Mouse (Mus musculus) thymus, postnatal 14 days (tissue): Measurements from ENCODE around the gene Fn1.

Experiments used
- DNase-seq: peaks from one replicate; pipeline ENCODE4 v3.0.0; 2021

Gene Fn1

DNA sequence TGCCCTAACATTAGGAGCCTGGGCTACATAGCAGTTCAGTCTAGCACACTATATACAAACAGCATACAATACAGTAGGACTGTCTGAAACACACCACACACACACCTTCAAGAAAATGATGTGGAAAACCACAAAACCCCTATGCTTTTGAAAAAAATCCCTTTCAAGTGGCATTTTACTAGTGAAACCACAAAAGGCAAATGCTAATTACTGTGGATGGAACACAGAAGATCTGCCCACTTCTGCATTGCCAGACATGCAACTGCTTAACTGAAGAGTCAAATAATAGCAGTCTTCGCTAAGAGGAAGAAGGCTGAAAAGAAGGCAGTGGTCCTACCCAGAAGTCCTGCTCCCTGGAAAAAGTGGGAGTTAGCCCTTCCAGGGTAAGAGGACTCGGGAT lies 58.7 kb downstream of the Fn1 start:
- DNase-seq, result no peak

DNA sequence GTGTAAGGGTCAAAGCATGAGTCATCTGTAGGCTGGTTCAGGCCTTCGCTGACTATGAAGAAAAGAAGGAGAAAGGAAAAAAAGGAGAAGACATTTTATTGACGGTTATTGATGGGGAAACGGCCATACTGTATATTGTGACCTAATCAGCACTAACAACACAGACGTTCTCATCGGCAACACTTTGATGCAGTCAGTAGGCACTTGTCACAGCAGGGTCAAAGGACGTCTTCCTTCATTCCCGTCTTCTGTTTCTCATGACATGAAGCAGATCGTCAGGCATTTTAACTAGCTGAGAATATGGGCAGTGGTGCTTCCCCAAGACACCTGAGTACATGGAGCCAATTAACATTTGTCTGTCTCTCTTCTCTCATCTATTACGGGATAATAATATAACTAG lies 59.8 kb downstream of the Fn1 start:
- DNase-seq, result no peak

DNA sequence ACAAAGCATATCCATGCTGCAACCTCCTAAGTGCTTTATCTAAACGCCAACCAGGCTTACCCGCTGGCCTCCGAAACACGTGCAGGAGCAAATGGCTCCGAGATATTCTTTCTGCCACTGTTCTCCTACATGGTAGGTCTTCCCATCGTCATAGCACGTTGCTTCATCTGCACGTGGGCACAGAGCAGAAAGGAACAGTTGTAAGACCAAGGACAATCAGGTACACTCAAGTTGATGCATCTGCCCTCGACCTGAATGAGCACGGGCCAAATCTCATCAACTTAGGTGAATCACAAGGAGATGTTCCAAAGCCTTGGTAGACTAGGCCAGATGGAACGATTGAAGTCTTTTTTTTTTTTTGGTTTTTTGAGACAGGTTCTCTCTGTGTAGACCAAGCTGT lies 63.0 kb downstream of the Fn1 start:
- DNase-seq, result no peak

DNA sequence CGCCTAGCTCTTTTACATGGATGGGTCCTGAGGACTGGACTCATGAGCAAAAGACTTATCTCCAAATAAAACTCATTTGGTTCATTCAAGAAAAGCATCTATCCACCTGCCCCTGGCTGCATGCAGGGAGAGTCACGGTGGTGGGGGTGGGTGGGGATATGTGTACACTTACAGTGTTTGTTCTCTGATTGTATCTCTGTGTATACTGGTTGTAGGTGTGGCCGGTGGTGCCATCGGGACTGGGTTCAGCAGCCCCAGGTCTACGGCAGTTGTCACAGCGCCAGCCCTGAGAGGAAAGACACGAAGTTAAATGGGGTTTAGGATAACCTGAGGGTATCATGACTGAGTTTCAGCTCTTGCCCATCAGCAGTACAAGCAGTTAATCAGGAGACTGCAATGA lies 66.3 kb downstream of the Fn1 start:
- no peak for DNase-seq

DNA sequence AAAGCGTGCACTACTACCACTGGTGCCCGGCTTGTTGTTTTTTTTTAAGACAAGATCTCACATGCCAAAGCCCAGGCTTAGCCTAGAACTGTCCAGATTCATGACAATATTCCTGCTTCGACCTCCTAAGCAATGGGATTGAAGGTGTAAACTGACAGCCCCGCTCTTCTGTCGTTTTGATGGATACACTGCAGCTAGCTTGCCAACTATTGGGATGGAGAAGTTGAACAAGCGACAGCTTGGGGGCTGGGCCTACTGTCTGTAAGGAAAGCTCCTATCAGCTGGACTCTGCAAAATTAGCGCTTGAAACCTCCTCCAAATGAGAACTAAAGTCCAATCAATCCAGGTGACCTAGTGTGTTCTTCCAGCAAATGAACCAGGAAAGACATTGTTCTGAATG lies 69.1 kb downstream of the Fn1 start:
- DNase-seq, result no peak

DNA sequence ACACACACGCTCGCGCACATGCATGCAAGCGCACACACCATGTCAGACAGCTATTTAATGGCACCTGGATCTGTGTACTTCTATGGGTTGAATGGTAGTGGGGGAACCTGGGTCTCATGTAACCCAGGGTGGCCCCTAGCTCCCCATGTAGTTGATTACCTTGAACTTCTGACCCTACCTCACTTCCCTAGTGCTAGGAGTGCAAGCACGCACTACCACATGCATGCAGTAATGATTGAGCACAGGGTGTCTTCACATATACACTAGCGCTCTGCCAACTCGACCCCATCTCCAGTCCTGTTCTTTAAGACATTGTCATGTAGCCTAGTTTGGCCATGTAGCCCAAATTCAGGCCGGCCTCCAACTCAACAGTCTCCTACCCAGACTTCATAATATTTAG lies 69.7 kb downstream of the Fn1 start:
- no peak for DNase-seq

DNA sequence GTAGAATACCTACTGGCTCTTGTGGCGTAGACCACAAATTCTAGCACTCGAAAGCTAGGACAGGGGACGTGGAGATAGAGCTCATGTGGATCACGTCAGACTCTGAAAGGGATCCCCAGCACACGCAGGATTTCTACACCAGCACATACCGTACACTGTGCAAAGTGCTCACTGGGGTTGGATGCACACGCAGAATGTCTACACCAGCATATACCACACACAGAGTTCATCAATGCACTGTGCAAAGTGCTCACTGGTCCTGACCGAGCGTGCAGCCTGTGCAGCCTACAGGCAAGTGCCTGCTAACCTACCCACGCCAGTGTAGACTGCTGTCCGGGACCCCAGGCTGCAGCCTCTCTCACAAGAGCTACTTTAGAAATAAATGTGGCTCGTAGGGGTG lies 72.6 kb downstream of the Fn1 start:
- no peak for DNase-seq

DNA sequence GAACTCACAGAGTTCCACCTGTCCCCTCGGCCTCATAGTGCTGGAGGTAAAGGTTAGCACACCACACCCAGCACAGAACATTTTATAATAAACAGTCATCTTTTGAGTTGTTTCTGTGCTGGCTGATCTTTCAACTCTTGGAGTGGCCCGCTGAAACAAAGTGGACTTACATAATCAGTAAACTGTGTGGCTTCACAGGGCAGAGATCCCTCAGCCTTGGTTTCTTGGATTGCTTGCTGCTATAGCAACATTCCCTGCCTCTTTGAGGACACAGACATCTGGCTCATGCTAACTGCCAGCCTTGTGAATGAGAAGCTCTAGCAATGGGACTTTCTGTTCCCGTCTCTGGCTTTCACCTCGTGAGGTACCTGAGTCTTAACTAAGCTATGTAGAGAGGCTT lies 73.5 kb downstream of the Fn1 start:
- no peak for DNase-seq

DNA sequence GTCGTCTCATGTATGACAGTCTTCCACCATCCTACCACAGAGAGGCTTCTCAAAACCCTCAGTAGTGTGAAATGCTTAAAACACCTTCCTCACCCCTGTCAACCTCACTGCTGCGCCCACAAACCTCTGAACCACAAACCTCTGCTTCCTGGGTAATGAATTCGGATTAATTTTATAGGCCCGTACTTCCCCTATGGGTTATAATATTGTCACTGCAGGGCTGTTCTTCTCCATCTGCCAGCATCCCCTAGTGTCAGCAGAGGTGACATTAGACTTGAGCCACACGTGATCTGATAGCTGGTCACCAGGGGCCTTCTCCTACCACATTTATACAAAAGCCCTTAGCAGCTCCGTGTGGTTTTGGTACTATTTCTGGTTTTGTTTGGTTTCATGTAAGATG lies 76.2 kb downstream of the Fn1 start:
- DNase-seq, result no peak

DNA sequence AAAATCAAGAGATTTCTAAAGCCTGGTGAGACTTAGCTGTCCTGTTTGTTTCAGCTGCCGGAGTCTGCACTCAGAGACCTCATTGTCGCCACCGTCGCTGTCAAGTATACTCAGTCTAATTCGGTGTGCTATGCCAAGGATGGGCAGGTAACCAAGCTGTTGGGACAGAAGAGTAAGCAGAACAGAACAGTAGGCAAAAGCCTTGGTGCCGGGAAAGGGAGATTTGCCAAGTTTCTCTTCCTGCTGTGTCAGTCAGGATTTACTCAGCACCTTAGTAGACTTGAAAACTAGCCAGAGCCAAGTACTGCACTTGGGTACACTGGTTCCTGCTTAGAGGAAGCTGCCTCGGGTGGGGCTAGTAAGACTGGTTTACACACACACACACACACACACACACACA lies 77.0 kb downstream of the Fn1 start:
- no peak for DNase-seq

DNA sequence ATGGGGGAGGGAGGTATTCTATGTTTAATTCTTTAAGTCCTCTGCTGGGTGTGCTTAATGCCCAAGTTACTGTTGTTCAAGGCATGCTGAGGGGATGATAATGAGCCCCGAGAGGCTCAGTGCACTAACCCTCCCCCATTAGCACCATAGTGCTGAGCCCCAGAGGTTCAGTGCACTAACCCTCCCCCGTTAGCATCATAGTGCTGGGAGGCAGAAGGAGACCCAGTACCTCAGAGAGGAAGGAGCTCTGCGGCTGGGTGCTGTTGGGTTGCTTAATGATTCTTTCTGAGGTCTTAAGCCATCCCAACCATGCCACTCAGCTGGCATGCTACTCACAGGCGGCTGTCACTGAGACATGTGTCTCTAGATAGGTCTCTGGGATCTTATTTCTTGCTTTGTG lies 82.9 kb downstream of the Fn1 start:
- no peak for DNase-seq

DNA sequence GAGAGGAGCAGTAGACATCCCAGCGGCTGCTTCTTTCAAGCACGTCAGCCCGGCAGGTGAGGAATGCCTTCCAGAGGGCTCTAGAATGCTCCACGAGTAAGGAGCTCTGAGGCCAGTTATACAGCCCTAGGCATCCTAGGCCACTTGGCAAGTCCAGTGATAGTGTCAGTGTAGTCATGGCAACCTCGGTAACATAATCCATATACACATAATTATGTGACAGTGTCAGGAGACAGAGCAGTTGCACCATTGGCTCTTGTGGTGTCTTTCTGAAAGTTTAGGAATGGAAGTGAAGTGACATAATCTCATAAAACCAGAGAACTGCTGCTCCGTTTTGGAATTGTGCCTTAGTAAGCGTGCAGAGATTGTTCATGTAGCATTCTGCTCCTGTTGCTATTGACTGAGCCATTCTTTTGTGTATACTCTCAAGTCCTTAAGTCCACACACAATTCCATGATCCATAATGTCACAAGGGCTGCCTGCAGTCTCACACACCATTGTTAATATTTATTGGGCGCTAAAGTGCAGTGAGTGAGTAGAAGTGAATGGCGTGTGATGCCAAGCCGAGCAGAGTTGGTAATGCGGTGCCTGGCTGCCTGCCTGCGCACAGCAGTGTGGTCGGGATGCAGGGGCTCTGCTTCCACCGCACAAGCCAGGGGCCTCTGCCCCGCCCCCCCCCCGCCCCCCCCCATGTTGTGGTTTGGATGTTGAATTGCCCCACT lies 85.0 kb downstream of the Fn1 start:
- no peak for DNase-seq

DNA sequence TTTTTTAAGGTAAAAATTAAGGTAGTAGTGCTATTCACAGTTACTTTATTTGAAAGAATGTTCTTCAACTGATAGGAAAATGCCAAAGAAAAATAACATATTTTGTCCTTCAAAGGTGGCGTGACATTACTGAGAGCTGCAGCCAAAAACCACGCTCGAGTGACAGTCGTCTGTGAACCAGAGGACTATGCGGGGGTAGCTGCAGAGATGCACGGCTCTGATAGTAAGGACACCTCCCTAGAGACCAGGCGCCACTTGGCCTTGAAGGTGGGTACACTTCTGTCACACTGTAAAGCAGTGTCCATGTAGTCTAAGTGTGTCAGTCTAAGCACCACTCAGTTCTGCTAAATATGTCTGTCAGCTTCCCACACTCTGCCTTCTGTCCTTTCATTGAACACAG lies 88.7 kb downstream of the Fn1 start:
- DNase-seq, result no peak

DNA sequence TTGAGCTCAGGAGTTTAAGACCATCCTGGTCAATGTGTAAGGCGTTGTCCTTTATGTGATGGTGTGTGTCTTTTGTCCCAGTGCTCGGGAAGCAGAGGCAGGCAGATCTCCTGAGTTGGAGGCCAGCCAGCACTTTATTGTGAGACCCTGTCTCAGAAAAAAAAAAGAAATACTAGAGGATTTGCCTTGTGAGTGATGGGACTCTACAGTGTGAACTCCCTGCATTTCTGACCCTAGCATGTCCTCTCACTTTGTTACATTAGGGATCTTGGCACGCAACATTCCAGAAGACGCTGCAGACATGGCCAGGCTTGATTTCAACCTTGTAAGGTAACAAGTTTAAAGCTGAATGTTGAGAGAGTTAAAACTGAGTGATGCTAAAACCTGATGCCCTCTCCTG lies 92.4 kb downstream of the Fn1 start:
- DNase-seq, result no peak

DNA sequence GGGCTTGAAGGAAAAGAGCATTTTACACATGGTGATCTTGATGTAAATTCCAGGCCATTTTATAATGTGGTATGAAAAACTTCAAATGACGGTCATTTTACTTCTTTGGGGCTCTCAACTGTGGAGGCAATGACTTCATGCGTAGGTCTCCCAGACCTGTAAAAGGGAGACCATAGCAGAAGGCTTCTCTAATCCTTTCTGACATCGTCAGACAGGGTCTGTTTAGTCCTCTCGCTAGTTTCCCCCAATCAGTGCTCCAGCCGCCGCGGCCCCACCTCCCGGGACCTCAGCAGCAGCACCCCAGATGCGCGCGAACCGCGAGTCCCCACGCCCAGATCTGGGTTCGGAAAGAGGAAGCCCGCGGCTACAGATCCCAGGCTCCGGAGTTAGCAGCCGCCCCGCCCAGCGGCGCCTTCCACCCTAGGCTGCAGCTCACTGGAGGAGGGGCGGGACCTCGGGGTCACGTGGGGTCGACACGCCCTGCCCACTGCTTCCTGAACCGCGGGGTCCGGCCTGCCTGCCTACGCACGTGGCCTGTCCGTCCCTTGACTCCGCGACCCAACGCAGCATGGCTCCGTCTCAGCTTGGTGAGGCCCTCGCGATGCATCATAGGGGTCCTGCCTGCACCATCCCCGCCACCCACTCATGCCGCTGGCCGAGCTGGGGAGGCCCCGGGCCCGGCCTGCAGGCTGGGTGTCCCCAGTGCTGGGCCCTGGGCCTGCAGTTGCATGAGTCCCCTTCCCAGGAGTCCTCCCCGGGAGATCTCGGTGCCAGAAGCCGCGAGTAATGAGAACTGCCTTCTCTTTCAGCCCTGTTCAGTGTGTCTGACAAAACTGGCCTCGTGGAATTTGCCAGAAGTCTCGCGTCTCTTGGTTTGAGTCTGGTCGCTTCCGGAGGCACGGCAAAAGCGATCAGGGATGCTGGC lies 96.0 kb downstream of the Fn1 start, which contains the start of gene Atic:
Gene Atic (plus strand): TSS at position 463 of the 925 bp plus-strand sequence.
- DNase-seq, result peak; percentile 92

DNA sequence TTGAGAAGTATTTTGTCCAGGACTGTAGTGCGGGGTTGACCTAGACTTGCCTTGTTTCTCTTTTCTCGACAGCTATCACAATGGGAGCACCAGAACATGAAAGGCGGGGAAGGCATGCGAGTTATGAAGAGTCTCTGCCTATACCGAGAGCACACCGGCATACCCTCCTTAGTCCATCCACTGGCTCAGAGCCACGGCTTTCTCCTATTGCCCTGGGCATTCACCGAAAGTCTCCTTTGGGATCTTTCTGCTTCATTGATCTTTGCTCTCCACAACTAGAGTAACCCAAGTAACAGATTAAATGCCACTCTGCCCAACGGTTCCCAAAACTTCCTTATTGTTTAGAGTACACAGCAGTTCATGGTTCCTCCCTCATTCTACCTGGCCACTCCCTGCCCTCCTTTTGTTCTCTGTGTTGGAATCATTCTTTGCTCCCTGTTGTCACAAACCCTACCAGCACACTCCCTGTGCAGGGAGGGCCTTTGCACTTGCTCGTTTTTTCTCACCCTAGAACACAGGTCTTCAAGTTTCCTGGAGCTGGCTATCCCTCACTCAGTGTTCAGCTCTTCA lies 102.3 kb downstream of the Fn1 start:
- DNase-seq, result no peak

DNA sequence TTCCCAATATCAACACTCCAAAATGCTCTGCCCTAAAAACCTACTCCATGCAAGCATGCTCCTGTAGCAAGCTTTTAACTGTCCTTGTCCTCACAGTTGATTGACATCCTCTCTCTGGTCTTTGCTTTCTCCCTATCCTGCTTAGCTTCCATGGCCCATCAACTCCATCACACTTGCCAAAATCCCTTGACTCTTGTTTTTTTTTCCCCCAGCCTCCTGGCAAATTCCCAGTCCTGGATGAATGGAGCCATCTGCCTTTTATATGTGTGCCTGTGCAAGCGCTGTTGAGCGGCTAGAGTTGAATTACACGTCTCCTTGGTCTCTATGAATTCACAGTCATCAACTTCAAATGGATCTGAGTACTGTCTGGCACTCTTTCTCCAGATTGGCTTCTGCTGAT lies 112.6 kb downstream of the Fn1 start:
- DNase-seq, result no peak

DNA sequence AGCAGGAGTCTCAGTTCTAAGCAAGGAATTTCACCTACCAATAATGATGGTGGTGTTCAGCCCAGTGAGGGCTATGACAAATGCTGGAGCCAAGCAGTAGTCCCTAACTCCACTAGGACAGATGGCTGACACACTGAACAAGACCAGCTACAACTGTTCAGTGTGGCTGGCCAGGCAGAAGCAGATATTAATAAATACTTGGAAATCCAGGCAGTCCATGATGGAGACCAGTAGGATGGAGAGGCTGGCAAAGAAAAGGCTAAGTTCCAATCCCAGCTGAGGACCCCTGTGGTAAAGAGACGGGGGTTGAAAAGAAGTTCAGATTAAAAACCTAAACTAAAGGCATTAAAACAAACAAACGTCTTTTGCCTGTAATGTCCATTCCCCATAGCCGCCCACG lies 113.4 kb downstream of the Fn1 start:
- no peak for DNase-seq
